Mouse (Mus musculus): ENCODE results near the gene Dctd.
"Not testable (repeated sequence)": the region's sequence is repeated elsewhere in the genome, so short reads cannot be mapped to it uniquely, and the experiment has no call there.

Gene Dctd

DNA sequence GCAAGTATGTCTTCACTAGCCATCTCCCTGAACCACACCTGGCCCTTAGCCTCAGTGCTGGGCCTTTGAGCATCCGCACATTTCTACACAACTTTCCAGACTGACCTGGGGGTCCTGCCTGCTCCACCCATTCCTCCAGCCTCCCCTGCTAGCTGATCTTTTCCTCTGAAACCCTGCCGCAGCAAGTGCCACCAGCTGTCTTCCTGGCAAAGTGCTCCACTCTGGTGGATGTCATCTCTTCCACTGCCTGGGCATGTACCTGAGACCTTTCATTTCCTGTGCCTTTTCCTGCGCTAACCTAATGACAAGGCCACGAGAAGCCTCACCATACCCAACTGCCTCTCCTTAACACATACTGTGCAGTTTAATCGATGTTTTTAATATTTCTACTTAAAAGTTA is 46.9 kb downstream of the Dctd start:
- no peak for DNase-seq (ENCODE audit: low spot score in 2 of 2)

DNA sequence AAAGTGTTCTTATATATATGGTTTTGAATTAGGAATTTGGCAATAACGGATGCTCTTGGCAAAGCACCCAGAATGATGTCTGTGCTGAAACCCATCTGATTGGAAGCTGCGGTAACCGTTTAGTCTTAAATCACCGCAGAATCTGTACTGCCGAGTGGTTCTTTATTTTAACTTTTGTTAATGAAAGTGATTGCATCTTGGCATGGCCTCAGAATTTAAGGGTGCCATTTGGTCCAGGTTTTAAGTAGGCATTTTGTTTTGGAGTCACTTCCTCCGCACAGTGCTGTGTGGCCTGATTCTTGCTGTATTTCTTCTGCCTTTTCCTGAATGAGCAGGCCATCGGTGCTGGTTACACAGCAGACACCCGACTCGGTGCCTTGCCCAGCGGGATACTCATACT is 47.6 kb downstream of the Dctd start:
- DNase-seq (ENCODE audit: low spot score in 2 of 2): peak; percentile 16 to 18

DNA sequence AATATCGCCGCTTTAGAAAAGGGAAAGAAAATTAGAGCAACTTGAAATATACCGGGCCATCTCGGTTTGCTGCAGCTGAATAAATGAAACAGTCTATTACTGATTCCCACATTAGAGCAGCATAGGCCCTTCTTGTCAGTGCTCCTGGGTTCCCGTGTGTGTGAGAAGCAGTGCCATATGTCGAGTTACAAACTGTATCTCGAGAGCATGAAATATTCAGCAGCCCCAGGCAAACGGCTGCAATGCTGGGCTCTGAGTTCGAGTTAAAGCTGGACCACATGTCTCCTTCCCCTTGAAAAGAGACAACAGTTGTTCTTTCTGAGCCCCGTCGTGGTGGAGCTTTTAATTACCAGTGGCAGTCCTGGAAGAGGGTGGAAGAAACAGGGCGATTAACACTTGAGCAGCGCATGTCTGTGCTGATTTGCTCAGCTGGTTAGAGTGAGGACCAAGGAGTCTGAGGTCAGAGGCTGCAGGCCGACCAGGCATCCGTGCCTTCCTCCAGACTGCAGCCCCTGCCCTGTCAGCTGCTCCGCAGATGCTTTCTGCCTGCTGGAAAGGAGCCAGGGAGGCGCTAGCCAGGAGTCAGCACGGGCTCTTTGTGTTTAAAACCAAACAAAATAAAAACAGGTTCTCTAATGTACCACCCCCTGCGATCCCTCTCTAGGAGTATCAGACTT is 53.3 kb downstream of the Dctd start:
- no peak for DNase-seq (ENCODE audit: low spot score in 2 of 2)

DNA sequence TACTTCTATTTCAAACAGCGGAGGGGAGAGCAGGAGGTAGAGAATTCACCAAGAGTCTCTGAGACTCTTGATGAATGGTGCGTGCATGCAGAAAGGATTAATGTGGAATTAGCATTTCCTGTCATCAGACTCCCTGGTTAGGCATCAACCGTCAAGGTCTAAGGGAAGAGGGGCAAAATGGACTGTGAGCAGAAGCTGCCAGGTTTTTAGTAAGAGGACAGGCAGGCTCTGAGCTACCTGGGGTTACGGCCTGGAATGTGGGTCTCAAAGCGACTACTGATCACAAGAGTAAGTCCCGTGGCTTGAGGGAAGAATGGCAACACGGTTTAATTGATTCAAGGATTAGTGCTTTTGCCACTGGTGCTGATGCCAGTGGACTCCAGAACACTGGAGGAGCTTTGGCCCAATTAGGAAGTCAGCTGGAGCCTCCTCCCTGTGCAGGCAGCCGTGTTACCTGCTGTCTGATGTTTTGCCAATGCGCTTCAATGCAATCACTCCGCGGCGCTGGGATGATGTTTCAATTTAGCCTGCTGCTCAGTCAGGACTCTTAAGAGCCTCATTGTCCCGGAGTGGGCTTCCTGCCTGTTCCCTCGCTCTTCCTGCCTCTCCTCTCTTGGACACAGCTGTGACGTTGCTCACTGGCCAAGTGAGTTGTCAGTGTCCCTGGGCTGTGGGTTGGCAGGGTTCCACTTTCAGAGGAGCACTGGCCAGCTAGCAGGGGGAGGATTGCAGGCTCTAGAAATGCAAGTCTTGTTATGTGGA is 54.6 kb downstream of the Dctd start:
- DNase-seq (ENCODE audit: low spot score in 2 of 2): peak; percentile 37 to 61

DNA sequence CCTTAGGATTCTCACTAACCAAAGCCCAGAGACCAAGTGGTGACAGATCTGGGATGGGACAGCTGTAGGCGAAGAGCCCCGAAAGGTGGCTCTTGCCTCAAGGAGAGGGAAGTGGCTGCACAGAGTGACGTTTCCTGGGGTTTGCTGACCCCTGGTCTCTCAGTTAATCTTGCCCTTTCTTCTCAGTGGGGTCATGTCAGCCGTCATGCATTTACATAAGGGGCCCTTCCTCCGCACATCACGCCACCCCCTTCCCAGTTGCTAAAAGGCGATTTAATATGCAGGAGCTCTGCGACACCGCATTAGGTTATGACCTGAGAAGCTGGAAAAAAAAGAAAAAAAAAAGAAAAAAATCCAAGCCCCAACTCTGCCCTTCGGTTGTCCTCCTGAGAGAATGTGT is 58.8 kb downstream of the Dctd start:
- DNase-seq (ENCODE audit: low spot score in 2 of 2): no peak

DNA sequence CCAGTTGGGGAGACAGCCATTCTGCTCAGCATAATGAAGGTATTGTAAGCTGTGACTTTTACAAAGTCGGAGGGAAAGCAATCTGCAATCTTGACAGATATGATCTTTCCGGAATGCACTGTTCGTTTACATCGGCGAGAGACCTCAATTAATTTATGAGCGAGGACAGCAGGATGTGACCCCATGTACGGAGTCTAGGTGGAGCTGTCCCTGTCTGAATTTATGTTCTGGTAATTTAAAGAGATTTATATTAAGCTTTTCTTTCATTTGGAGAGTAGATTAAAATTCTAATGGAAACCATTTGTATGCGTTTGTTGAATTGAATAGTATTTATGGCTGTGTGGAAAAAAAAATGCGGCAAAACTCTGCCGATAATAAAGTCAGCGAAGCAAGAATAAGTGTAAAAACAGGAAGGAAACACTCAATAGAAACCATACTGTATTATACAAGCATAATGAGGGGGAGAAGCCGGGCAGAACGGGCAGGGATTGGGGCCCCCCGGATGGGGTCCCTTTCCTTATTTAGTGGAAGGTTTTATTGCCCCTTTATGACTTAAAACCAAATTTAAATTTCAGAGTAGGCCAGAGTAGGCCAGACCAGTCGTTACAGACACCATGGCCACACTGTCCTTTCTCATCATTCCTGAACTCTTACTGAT is 59.8 kb downstream of the Dctd start:
- no peak for DNase-seq (ENCODE audit: low spot score in 2 of 2)

- DNase-seq (ENCODE audit: low spot score in 2 of 2): no peak
Observed at GRCm38 (mm10) chr8:48177406-48177805, 78.5 kb downstream of the Dctd start.

- no peak for DNase-seq (ENCODE audit: low spot score in 2 of 2)
Observed at GRCm38 (mm10) chr8:48177876-48178275, 79.0 kb downstream of the Dctd start.

DNA sequence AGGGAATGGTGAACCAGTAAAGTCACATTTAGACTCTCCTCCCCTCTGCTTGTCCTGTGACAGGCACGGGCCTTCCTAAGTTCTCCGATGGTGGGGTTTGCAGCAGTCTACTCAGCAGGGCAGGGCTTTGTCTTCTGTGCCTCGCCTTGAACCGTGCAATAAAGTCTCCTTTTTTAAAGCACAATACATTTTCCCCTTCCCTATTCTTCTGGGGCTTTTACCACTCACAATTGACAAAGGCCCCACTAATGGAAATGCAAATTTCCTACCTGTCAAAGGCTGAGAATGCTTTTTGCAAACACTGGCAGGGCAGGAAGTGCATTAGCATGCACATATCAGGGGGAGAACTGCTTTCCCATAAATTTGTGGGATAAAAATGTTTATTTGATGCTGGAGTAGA is 80.1 kb downstream of the Dctd start:
- DNase-seq (ENCODE audit: low spot score in 2 of 2): no peak

DNA sequence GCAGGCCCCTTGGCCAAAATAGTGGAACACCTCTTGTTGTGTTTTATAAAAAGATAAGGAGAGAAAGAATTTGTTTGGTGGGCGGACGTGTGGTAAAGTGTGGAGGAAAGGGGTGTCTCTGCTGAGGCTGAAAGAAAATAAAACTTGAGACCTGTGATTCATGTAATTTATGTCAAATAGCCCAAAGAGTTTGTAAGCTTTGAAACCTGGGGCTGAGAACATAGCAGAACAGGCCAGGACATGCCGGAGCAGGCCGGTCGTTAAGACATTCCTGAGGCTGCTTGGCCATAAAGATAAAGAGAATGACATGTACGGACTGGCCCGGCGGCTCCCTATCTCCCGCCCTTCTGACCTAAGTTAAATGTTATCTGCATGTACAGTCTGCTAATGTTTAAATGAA is 81.3 kb downstream of the Dctd start:
- not testable (repeated sequence) for DNase-seq (ENCODE audit: low spot score in 2 of 2)

- no peak for DNase-seq (ENCODE audit: low spot score in 2 of 2)
Observed at GRCm38 (mm10) chr8:48181000-48181399, 82.1 kb downstream of the Dctd start.

GRCm38 (mm10) chr8:48183758-48184157 is 84.9 kb downstream of the Dctd start:
- DNase-seq (ENCODE audit: low spot score in 2 of 2): no peak

GRCm38 (mm10) chr8:48188586-48188985 is 89.7 kb downstream of the Dctd start:
- no peak for DNase-seq (ENCODE audit: low spot score in 2 of 2)

DNA sequence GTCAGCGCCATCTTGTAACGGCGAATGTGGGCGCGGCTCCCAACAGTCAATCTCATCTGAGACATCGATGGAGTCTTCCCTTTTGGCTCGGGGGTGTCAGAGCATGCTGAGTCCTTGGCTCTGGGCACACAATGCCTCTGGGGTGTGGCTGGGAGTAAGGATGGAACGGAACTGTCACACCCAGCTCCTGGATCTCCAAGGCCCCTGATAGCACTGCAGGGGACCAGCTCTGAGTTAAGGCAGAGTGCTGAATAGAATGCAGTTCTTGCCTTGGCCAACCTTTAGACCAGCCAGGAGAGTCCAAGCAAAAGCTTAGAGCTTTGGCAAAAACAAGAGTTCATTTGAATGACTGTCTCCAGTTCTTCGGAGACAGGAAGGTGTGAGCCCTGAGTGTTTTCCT is 97.1 kb downstream of the Dctd start:
- DNase-seq (ENCODE audit: low spot score in 2 of 2): no peak

GRCm38 (mm10) chr8:48199171-48199570 is 100.3 kb downstream of the Dctd start:
- no peak for DNase-seq (ENCODE audit: low spot score in 2 of 2)

DNA sequence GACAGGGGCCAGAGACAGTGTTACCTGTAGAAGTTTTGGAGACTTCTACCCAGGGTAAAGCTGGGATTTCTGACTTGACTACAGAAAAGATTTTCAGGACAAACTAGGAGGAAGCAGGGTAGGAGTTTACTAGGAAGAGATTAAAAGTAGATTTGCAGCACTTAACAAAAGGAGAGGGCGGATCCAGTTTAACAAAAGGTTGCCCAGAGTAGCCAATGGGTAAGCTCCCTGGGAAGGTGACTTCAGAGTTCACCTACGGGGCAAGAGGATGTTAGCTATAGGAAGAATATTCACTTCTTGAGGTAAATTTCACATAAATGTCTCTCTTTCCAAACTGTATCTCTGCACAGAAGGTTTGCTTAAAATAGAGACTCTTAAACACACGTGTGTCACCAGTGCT is 103.7 kb downstream of the Dctd start:
- DNase-seq (ENCODE audit: low spot score in 2 of 2): no peak
